9 mouse cellular contexts compared by ENCODE assay signal in the genomic region with DNA sequence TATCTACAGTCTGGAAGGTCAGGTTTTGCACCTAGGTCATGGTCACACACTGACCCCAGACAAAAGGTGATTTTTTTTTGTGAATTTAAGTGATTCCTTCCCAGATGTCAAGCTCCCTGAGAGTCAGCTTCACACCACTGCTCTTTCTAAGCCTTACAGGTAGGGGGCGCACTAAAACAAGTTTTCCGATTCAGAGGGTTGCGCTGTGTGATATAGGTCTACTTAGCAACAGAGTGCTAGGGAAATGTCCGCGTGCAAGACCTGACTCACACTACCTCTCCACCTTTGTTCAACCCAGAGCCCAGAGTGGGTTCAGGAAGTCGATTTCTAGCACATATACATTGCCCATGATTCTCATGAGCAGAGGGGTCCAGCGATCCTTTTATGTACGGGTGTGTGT.
DNase-seq lines count a peak whose midpoint lies in the region; ATAC-seq and TF ChIP-seq lines count a peak whose summit lies in the region.
"Had no signal": no experiment of that assay in that cellular context is flagged by ENCODE, and none has a peak within 500 bp of the region (broad histone marks: within the 10 kb centered on the region; RNA-seq: fewer than 3 reads in every experiment).

No protein-coding gene starts in this region.

- peak; percentile 55 for DNase-seq in ovary, postnatal 14 days (ENCODE audit: low spot score)
- no peak for DNase-seq in ovary, adult 18-20 months (ENCODE audit: low spot score)
- DNase-seq in forebrain, embryonic 14.5 days (ENCODE audit: low spot score): peak; percentile 84
- peak; percentile 65 for DNase-seq in induced T-regulatory cell, adult 2 months (ENCODE audit: low read depth)
- DNase-seq in neural tube, embryonic 10.5 days (ENCODE audit: extremely low spot score, low spot score): peak; percentile 60
- DNase-seq in thymus, adult 2 months: peak; percentile 75

- no peak for TF ChIP-seq CTCF in thymus, adult 2 months (IDR thresholded peaks at IDR 0.05; ENCODE audit: borderline replicate concordance, control insufficient read depth, extremely low read depth, insufficient read depth, low read length, poor library complexity)

- TF ChIP-seq POLR2A in thymus, adult 2 months (IDR thresholded peaks at IDR 0.05; ENCODE audit: control insufficient read depth, extremely low read depth, insufficient read depth, low read length, poor library complexity): no peak

- H3K9me3 ChIP-seq in forebrain, embryonic 14.5 days (replicated peaks; ENCODE audit: control insufficient read depth, low read length): no peaks in the 10 kb centered on the region
- no peaks in the 10 kb centered on the region for H3K9me3 ChIP-seq in liver, embryonic 12.5 days (replicated peaks)

- no peak overlapping the region for H3K4me3 ChIP-seq in forebrain, embryonic 14.5 days (ENCODE audit: low read depth, low read length)
- no peak overlapping the region for H3K4me3 ChIP-seq in liver, embryonic 12.5 days
- H3K4me3 ChIP-seq in thymus, adult 2 months (ENCODE audit: control insufficient read depth, insufficient read depth, low read length): no peak overlapping the region
- H3K4me3 ChIP-seq: myocyte had no signal

- WGBS in forebrain, embryonic 14.5 days: 10% methylated on average over 8 of the region's 8 CpGs
- WGBS in liver, embryonic 12.5 days (ENCODE audit: insufficient replicate concordance): 8% methylated on average over 8 of the region's 8 CpGs
- WGBS in thymus, adult 2 months: 5% methylated on average over 8 of the region's 8 CpGs

- peak overlapping the region; percentile 32; the same call in 1 of the 2 replicates for H3K4me2 ChIP-seq in forebrain, embryonic 14.5 days (ENCODE audit: low read length)
- peak overlapping the region; percentile 15; the same call in 1 of the 2 replicates for H3K4me2 ChIP-seq in liver, embryonic 12.5 days

- no peaks in the 10 kb centered on the region for H3K27me3 ChIP-seq in forebrain, embryonic 14.5 days (replicated peaks; ENCODE audit: control insufficient read depth, insufficient read depth, low read length)
- no peaks in the 10 kb centered on the region for H3K27me3 ChIP-seq in liver, embryonic 12.5 days (replicated peaks)
- H3K27me3 ChIP-seq in thymus, adult 2 months (ENCODE audit: control insufficient read depth, insufficient read depth, low read length): no peaks in the 10 kb centered on the region

- peak; percentile 76 for ATAC-seq in cerebellum, adult (ENCODE audit: insufficient number of reproducible peaks, low FRiP score, low TSS enrichment)
- peak; percentile 82; the same call in 1 of the 2 replicates for ATAC-seq in forebrain, embryonic 14.5 days
- no peak for ATAC-seq in liver, embryonic 12.5 days

- no peak overlapping the region for H3K9ac ChIP-seq in forebrain, embryonic 14.5 days (ENCODE audit: low read length)
- no peak overlapping the region; the same call in 1 of the 2 replicates for H3K9ac ChIP-seq in liver, embryonic 12.5 days

- no peak overlapping the region for H3K27ac ChIP-seq in forebrain, embryonic 14.5 days (ENCODE audit: low read depth, low read length)
- no peak overlapping the region for H3K27ac ChIP-seq in liver, embryonic 12.5 days
- no peak overlapping the region for H3K27ac ChIP-seq in thymus, adult 2 months (ENCODE audit: control insufficient read depth, insufficient read depth, low read length)

- H3K36me3 ChIP-seq in forebrain, embryonic 14.5 days (ENCODE audit: control insufficient read depth, insufficient read depth, low read length): no peaks in the 10 kb centered on the region
- no peaks in the 10 kb centered on the region for H3K36me3 ChIP-seq in liver, embryonic 12.5 days
- no peaks in the 10 kb centered on the region for H3K36me3 ChIP-seq in thymus, adult 2 months (ENCODE audit: control insufficient read depth, insufficient read depth, low read length)

- no peaks in the 10 kb centered on the region for H3K4me1 ChIP-seq in forebrain, embryonic 14.5 days (ENCODE audit: control insufficient read depth, insufficient read depth, low read length)
- H3K4me1 ChIP-seq in liver, embryonic 12.5 days: no peaks in the 10 kb centered on the region
- 0 out of 2 replicates have a peak, but pooled peaks cover 2% of the 10 kb centered on the region for H3K4me1 ChIP-seq in thymus, adult 2 months (replicated peaks; ENCODE audit: control insufficient read depth, insufficient read depth, low read length)
